Mouse (Mus musculus) thymus, postnatal 25 days (tissue): ENCODE data around the gene Ndufa6.
"Not testable (repeated sequence)": the region's sequence is repeated elsewhere in the genome, so short reads cannot be mapped to it uniquely, and the experiment has no call there.

Experiments used
- DNase-seq: peaks from one replicate; pipeline ENCODE4 v3.0.0; 2022

Gene Ndufa6

GRCm38 (mm10) chr15:82364561-82364960, 10.4 kb upstream of the Ndufa6 start:
- DNase-seq: not testable (repeated sequence)

- DNase-seq: not testable (repeated sequence)
Observed at GRCm38 (mm10) chr15:82363801-82364200, 9.7 kb upstream of the Ndufa6 start.

- no peak for DNase-seq
Observed at GRCm38 (mm10) chr15:82362234-82362633, 8.1 kb upstream of the Ndufa6 start.

- DNase-seq: peak; percentile 37
Observed at GRCm38 (mm10) chr15:82361459-82362018, 7.4 kb upstream of the Ndufa6 start.

- no peak for DNase-seq
Observed at GRCm38 (mm10) chr15:82358431-82359260, 4.5 kb upstream of the Ndufa6 start.

GRCm38 (mm10) chr15:82353745-82354113, 393 bp downstream of the Ndufa6 start:
- no peak for DNase-seq

- peak; percentile 22 for DNase-seq
Observed at GRCm38 (mm10) chr15:82353078-82353744, 911 bp downstream of the Ndufa6 start.

- DNase-seq: no peak
Observed at GRCm38 (mm10) chr15:82351480-82351879, 2.6 kb downstream of the Ndufa6 start.

GRCm38 (mm10) chr15:82350349-82350748, 3.8 kb downstream of the Ndufa6 start:
- DNase-seq: no peak

GRCm38 (mm10) chr15:82348999-82349341, 5.2 kb downstream of the Ndufa6 start:
- no peak for DNase-seq

GRCm38 (mm10) chr15:82348258-82348998, 5.7 kb downstream of the Ndufa6 start:
- DNase-seq: no peak

- no peak for DNase-seq
Observed at GRCm38 (mm10) chr15:82347852-82348251, 6.3 kb downstream of the Ndufa6 start.

GRCm38 (mm10) chr15:82347303-82347676, 6.8 kb downstream of the Ndufa6 start:
- no peak for DNase-seq

- no peak for DNase-seq
Observed at GRCm38 (mm10) chr15:82346580-82347302, 7.4 kb downstream of the Ndufa6 start.

- DNase-seq: peak; percentile 98
Observed at GRCm38 (mm10) chr15:82345820-82346470, 8.2 kb downstream of the Ndufa6 start.

- no peak for DNase-seq
Observed at GRCm38 (mm10) chr15:82344971-82345370, 9.2 kb downstream of the Ndufa6 start.

GRCm38 (mm10) chr15:82343368-82344287, 10.5 kb downstream of the Ndufa6 start:
- DNase-seq: no peak

- no peak for DNase-seq
Observed at GRCm38 (mm10) chr15:82342543-82342935, 11.6 kb downstream of the Ndufa6 start.

- no peak for DNase-seq
Observed at GRCm38 (mm10) chr15:82341675-82342542, 12.2 kb downstream of the Ndufa6 start.

- DNase-seq: peak; percentile 35
Observed at GRCm38 (mm10) chr15:82341036-82341501, 13.1 kb downstream of the Ndufa6 start.
